In the genomic region with DNA sequence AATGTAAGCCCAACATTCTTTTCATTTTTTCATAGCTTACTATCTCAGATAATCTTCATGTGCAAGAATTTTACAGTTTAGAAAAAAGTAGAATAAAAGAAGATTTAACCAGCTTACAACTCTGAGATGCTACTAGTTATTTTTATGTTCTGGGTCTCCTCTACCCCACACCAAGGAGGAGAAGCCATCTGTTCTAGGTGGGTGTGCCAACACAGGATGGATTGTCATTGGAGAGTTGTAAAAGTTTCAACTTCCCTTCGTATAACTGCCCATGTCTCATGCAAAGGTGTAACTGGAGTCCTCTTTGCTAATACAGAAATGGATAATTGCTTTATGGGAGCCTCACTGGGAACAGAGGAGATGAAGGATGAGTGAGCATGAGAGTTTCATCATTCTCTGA, we compare ENCODE assay signal across 22 mouse cellular contexts.
A peak's percentile ranks its signal among the peaks of the same experiment; 100 is the strongest.
DNase-seq lines count a peak whose midpoint lies in the region; ATAC-seq lines count a peak whose summit lies in the region.
"Had no signal": no experiment of that assay in that cellular context is flagged by ENCODE, and none has a peak within 500 bp of the region (broad histone marks: within the 10 kb centered on the region; RNA-seq: fewer than 3 reads in every experiment).

No protein-coding gene starts in this region.

- WGBS in midbrain, embryonic 10.5 days, result 83% methylated on average over 1 of the region's 1 CpGs

- no peaks in the 10 kb centered on the region for H3K4me1 ChIP-seq in midbrain, embryonic 10.5 days
- H3K4me1 ChIP-seq: forebrain, embryonic 10.5 days; forebrain, embryonic 13.5 days; hindbrain, embryonic 10.5 days had no signal

- H3K27me3 ChIP-seq in midbrain, embryonic 10.5 days (ENCODE audit: low read depth, poor library complexity, severe bottlenecking), result no peaks in the 10 kb centered on the region
- H3K27me3 ChIP-seq: forebrain, embryonic 13.5 days had no signal

- no peak overlapping the region for H3K4me3 ChIP-seq in midbrain, embryonic 10.5 days
- H3K4me3 ChIP-seq: forebrain, embryonic 10.5 days; forebrain, embryonic 13.5 days; gastrocnemius, adult 2 months; hindbrain, embryonic 10.5 days had no signal

- H3K9me3 ChIP-seq in midbrain, embryonic 10.5 days (replicated peaks), result no peaks in the 10 kb centered on the region
- H3K9me3 ChIP-seq: forebrain, embryonic 10.5 days; forebrain, embryonic 13.5 days; hindbrain, embryonic 10.5 days had no signal

- H3K36me3 ChIP-seq in midbrain, embryonic 10.5 days, result no peaks in the 10 kb centered on the region
- H3K36me3 ChIP-seq: forebrain, embryonic 10.5 days; hindbrain, embryonic 10.5 days had no signal

- H3K27ac ChIP-seq in midbrain, embryonic 10.5 days (replicated peaks), result no peak overlapping the region
- H3K27ac ChIP-seq: forebrain, embryonic 10.5 days; forebrain, embryonic 13.5 days; gastrocnemius, adult 2 months; hindbrain, embryonic 10.5 days; hindbrain, embryonic 14.5 days; hindbrain, postnatal 0 days had no signal

- intact Hi-C loops in left cerebral cortex, postnatal 4 days (cut with DNase I), result no loop called here

- DNase-seq in frontal cortex, postnatal 14 days (ENCODE audit: low spot score in 2 of 2), result no peak
- DNase-seq in left cerebral cortex, adult 11 months (ENCODE audit: low spot score), result peak; percentile 11
- no peak for DNase-seq in left cerebral cortex, postnatal 4 days
- DNase-seq in right cerebral cortex, adult 2 months (ENCODE audit: low spot score in 2 of 2), result peak; percentile 28 to 41
- no peak for DNase-seq in right cerebral cortex, postnatal 4 days
- DNase-seq in telencephalon, adult 2 months (ENCODE audit: low read depth, low spot score), result peak; percentile 51
- DNase-seq in midbrain, embryonic 10.5 days (ENCODE audit: low spot score), result no peak
- DNase-seq: adrenal gland, adult 8-10 months; adrenal gland, postnatal 25 days; cerebellum, adult 18-20 months; cerebellum, adult 9-10 months; gastrocnemius, adult 2 months; gastrocnemius, postnatal 14 days; heart, adult 11 months had no signal

- peak; percentile 88 for ATAC-seq in frontal cortex, adult (ENCODE audit: low TSS enrichment)
- ATAC-seq: activated CD4-positive, CD25-positive, alpha-beta regulatory T cell, adult 4 months; forebrain, embryonic 13.5 days; forebrain, embryonic 16.5 days; hindbrain, postnatal 0 days had no signal

Comparison
In these comparisons a context has a peak if more than half of its experiments do, and no peak if none do; other contexts are left out.
1. DNase-seq: peak in left cerebral cortex, adult 11 months (single experiment), right cerebral cortex, adult 2 months (2 of 2) and telencephalon, adult 2 months (single experiment); none in frontal cortex, postnatal 14 days (0 of 2), left cerebral cortex, postnatal 4 days (single experiment), right cerebral cortex, postnatal 4 days (single experiment) and midbrain, embryonic 10.5 days (single experiment).